Mouse (Mus musculus) yolk sac, embryonic 10.5 days (tissue): Measurements from ENCODE around the gene Ric1.

ENCODE experiments used
- DNase-seq: peaks from one replicate; pipeline ENCODE4 v3.0.0-alpha.2; 2017; ENCODE audit warnings: low spot score

Ric1 gene

DNA sequence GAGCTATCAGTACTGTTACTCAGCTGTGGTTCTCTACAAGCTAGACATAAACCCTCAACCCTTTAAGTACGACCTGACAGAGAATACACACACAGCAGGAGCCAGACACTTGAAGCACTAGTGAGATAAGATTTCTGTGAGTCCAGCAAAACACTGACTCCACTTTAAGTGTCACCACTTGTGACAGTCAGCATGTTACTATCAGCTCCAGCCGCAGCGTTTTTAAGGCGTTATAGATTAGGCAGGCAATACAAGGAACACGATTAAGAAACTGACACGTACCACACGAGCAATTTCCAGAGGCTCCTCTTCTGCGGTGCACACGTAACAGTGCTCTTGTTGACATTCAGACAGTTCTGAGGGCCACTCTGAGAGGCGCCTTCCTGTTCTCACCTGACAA, 88.8 kb downstream of the Ric1 start:
- DNase-seq: peak; percentile 49

DNA sequence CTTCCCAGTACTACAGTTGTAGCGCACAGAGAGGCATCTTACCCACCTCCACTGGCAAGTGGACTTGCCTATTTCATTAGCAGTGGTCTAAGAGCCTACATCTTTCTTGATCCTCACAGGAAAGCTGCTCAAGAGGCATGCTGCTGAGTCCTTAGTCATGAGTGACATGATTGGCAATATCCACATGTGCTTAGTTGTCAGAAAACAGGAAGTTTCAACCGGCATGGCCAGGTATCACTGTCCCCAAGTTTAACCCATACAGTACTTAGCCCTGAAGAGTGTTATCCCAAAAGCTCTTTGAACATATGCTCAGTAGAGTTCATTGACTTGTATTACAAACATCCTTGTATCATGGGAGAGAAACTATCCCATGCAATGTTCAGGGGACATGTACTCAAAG, 90.0 kb downstream of the Ric1 start:
- no peak for DNase-seq

DNA sequence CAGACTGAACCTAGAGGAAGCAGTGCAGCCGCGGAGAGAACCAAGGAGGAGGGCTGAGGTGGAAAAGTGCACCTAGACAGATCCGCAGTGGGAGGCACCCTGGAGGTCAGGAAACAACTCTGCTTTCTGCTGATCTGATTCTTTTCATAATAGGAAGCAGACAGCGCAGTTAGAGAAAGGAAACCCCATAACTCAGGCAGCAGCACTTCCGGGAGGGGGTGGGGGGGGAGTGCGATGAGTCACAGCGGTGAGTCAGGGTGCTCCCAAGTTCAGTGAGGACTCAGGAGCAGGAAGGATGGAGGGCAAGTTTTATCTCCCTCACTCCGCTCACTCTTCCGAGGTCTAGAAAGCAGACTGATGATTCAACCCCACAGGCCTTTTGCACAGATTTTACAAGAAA, 119.0 kb downstream of the Ric1 start:
- peak; percentile 37 for DNase-seq

DNA sequence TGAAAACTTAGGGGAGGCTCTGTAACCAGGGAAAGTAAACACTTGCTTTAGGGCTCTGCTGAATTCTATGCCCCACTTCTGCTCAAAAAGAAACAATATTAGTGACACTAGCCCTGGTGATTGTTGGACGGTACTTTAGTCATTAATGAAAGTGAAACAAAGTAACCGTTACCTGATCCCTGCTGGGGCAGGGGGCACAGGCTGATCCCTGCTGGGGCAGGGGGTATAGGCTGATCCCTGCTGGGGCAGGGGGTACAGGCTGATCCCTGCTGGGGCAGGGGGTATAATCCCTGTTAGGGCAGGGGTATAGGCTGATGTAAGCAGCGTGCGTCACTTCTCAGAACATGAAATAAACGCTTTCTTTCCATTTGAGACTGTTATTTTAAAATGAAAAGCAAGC, 119.4 kb downstream of the Ric1 start:
- DNase-seq: no peak

DNA sequence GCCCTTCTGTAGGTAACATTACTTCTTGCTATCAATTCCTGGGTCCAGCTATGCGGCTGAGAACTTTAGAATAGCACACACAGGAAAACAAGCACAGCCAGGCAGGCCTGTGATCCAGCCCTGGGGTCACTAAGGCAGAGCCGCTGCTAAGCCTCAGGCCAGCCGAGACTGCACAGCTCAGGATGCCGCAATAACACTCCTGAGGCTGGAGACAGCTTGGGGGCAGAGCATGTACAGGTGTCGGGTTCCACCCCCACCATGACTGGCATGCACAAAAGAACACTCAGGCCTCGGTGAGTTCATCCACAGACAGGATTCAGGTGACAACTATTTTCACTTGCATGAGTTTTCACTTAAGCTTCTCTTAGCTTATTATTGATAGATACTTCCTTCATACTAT, 120.1 kb downstream of the Ric1 start:
- DNase-seq: no peak

DNA sequence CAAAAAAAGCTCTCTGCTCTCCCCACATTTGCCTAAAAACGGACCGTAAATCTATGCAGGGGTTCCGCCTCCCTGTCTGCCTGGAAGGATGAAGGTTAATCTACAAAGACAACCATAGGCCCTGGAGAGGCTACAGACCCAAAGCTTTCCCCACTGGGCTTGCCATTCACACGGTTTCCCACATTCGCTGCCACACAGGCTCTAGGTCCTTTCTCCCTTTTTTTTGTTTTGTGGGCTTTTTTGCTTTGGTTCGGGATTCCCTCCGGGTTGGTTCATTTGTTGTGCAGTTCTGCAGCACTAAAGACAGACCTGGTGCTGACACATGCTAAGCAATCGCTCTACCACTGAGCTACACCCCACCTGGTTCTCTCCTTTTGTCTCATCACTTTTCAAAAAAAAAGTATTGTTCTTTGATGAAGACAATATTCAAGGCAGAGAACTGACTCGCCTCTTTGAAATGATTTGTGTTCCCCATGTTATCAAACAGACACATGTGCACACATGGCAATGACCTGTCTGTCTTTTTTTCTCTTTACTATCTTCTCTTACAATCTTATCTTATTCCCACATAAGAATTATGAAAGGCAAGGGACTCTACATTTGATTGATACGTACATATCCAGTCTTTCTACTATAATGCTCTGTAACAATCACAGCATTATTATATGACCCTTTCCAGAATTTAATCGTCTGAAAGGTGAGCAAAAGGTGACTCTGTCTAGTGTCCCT, 121.3 kb downstream of the Ric1 start:
- DNase-seq: no peak

DNA sequence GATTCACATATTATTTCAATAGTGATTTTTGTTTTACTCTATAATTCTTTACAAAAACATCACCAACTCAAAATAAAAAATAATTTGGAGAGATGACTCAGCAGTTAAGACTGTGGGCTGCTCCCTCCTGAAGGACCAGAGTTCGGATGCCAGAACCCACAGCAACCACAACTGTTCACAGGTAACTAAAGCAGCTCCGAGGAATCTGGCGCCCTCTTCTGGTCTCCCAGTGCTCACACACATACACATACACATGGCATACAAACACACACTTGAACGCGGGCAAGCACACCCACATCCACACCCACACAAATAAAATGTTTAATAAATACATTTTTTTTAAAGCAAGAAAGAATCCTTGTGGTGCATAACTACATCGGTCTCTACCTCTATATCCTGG, 122.7 kb downstream of the Ric1 start:
- DNase-seq: no peak

DNA sequence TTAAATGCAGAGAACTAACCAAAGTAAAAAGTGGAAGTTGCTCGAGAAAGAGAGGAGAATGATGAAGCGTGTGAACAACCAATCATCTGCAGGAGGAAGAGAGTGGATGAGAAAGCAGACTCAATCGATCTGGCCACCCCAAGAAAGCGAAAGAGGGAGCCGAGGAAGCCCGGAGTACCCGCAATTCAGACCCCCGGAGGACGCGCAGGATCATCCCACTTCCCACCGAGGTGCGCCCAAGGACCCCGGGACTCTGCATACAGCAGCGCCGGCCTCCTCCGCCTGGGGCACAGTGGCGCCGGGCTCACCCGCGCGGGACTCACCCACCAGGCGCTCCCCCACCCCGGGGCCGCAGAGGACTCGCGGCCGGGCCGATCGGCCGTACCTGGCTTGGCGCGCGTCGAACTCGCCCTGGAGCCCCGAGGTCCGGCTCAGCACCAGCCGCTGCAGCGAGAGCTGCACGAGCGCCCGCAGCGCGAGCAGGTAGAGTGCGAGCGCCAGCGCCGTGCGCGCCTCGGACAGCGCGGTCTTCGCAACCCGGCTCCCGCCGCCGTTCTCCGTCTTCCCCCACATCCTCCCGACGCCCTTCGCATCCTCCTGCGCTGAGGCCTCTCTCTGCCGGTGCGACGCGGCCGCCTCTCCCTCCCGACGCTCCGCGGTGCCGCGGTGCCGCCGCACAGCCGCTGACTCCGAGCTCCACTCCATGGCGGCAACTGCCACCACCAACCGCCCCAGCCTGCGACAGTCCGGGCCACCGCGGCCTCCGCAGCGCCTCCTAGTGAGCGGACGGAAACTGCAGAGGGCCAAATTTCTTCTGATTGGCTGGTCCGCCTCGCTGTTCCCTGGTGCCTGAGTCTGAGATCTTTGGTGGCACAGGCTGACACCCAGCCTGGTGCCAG, 125.8 kb downstream of the Ric1 start, which contains the start of gene Ermp1:
Ermp1 (minus strand) TSS at position 765 of the 899 bp plus-strand sequence.
- DNase-seq: peak; percentile 89

DNA sequence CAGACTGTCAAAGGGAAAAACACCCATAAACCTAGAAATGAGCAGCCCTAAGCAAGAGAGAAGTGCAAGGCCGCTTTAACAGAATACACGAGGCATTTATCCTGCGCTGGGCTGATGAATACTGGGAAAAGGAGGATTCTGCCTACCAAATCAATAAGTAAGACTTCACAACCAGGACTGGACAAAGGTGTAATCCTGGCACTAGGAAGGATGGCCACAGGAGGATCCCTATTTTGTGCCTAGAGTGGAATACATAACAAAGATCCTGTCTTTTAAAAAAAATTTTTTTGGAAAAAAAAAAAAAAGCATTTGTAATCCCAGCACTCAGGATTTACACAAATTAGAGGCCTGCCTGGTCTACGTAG, 126.5 kb downstream of the Ric1 start:
- DNase-seq: no peak

DNA sequence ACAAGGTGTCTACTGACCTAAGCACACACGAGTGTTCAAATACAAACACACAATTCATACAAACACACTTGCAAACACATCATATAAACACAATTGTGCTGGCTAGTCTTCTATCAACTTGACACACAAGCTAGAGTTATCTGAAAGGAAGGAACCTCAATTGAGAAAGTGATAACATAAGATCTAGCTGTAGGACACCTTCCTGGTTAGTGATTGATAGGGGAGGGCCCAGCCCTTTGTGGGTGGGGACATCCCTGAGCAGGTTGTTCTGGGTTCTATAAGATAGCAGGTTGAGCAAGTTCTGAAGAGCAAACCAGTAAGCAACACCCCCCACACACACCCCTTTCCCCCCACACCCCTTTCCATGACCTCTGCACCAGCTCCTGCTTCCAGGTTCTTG, 127.6 kb downstream of the Ric1 start:
- no peak for DNase-seq

DNA sequence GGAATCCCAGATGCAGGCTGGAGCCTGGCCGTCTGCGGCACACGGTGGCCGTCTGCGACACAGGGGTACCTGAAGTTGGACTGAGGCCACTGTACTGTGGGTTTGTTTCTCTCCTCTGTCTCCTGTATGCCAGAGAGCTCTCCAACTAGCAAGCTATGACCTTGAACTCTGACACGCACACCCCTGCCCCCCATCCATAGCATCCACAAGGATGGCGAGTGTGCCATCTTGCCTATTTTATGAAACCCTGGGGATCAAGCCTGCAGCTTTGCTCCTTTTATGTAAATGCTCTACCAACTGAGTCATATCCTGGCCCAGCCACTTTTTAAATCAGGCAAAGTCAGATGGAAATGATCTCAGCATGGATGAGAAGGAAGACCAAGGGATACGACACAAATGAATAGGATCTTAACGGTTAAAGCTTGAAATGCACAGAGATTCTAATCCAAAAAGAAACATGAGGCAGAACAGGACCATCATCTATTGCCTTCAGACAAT, 131.7 kb downstream of the Ric1 start:
- DNase-seq: no peak

DNA sequence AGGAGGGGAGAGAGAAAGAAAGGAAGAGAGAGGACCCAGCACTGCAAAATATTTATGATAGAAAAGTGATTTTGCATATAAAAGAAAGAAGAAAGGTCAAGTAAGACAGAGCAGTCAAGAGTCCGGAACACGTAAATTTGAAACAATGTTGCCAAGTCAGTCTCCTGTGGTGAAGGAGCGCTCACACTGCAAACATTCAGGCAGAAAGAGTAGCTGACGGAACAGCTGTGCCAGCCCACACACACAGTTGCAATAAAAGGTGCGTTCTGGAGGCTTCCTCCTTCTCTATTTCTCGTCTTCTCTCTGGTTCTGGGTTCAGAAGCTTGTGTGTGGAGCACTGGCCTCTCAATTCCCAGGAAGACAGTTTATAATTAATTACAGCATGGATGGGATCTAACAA, 133.1 kb downstream of the Ric1 start:
- no peak for DNase-seq

DNA sequence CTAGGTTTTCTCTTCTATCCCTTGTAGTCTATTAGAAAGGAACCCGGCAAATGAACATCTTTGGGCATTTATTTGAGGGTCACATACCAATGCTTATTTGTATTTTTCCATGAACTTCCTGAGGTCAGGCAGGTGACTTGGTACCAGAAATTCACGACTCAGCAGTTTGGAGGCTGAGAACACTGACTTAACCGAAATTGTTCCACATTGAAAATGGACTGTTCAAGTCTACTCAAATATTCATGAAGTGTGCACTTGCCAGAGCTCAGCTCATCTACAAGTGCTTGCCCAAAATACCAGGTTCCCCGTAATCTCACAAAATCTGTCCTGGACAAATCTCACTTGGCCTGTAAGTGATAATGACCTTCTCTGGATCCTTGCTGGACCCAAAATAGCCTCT, 133.9 kb downstream of the Ric1 start:
- no peak for DNase-seq
